Mouse (Mus musculus): Measurements from ENCODE around the gene Uggt1. TPM values are rescaled to one million over a fixed set of nuclear protein-coding genes. Genes with fewer than 3 reads are reported as not detected.
A peak's percentile ranks its signal among the peaks of the same experiment; 100 is the strongest.

The Uggt1 gene
- polyA plus RNA-seq, 1 experiment from 2014 or later, result 49.9 TPM

- ATAC-seq, result peak; percentile 49; the same call in 1 of the 2 replicates
- no peaks in the 10 kb centered on the region for H3K36me3 ChIP-seq
- no peak overlapping the region for H3K27ac ChIP-seq
- H3K4me3 ChIP-seq (replicated peaks), result peak overlapping the region; percentile 29
- WGBS, result 5% methylated on average over 25 of the region's 25 CpGs
- peak overlapping the region; percentile 59 for H3K9ac ChIP-seq (replicated peaks)
- H3K4me1 ChIP-seq (replicated peaks), result peaks cover 21% of the 10 kb centered on the region
- H3K4me2 ChIP-seq (replicated peaks), result peak overlapping the region; percentile 47
- no peaks in the 10 kb centered on the region for H3K9me3 ChIP-seq
- peaks cover 12% of the 10 kb centered on the region for H3K27me3 ChIP-seq
Measured at GRCm38 (mm10) chr1:36254635-36255360, 10.3 kb upstream of the Uggt1 start.

GRCm38 (mm10) chr1:36252791-36253190 is 8.3 kb upstream of the Uggt1 start:
- Histone ChIP-seq H3K9me3 (no peaks in the 10 kb centered on the region), H3K9ac (replicated peaks) (no peak overlapping the region), H3K4me1 (replicated peaks) (peaks cover 21% of the 10 kb centered on the region), H3K27ac (no peak overlapping the region), H3K4me3 (replicated peaks) (no peak overlapping the region), H3K27me3 (peaks cover 12% of the 10 kb centered on the region), H3K36me3 (no peaks in the 10 kb centered on the region), H3K4me2 (replicated peaks) (no peak overlapping the region)
- WGBS, result 8% methylated on average over 6 of the region's 6 CpGs
- ATAC-seq, result peak; percentile 53

GRCm38 (mm10) chr1:36251426-36251825 is 6.9 kb upstream of the Uggt1 start:
- Histone ChIP-seq H3K36me3 (no peaks in the 10 kb centered on the region), H3K27ac (no peak overlapping the region), H3K4me3 (replicated peaks) (no peak overlapping the region), H3K27me3 (peaks cover 12% of the 10 kb centered on the region), H3K9ac (replicated peaks) (no peak overlapping the region), H3K9me3 (no peaks in the 10 kb centered on the region), H3K4me1 (replicated peaks) (peaks cover 25% of the 10 kb centered on the region), H3K4me2 (replicated peaks) (no peak overlapping the region)
- WGBS, result 5% methylated on average over 9 of the region's 9 CpGs
- no peak for ATAC-seq

- Histone ChIP-seq H3K27ac (no peak overlapping the region), H3K27me3 (no peaks in the 10 kb centered on the region), H3K9me3 (no peaks in the 10 kb centered on the region), H3K4me3 (replicated peaks) (no peak overlapping the region), H3K36me3 (no peaks in the 10 kb centered on the region), H3K4me2 (replicated peaks) (no peak overlapping the region), H3K4me1 (replicated peaks) (peaks cover 32% of the 10 kb centered on the region), H3K9ac (replicated peaks) (0 out of 2 replicates have a peak overlapping the region, but pooled peaks have one; percentile 20)
- 47% methylated on average over 6 of the region's 6 CpGs for WGBS
- ATAC-seq, result no peak
Measured at GRCm38 (mm10) chr1:36246688-36247087, 2.2 kb upstream of the Uggt1 start.

- ATAC-seq, result no peak
- 88% methylated on average over 4 of the region's 4 CpGs for WGBS
- H3K9ac ChIP-seq (replicated peaks), result no peak overlapping the region
- no peaks in the 10 kb centered on the region for H3K36me3 ChIP-seq
- H3K9me3 ChIP-seq, result no peaks in the 10 kb centered on the region
- no peak overlapping the region for H3K27ac ChIP-seq
- H3K4me2 ChIP-seq (replicated peaks), result peak overlapping the region; percentile 86
- H3K4me1 ChIP-seq (replicated peaks), result peaks cover 40% of the 10 kb centered on the region
- no peak overlapping the region for H3K4me3 ChIP-seq (replicated peaks)
- no peaks in the 10 kb centered on the region for H3K27me3 ChIP-seq
Measured at GRCm38 (mm10) chr1:36244828-36245215, 302 bp upstream of the Uggt1 start.

GRCm38 (mm10) chr1:36243447-36244057 is 968 bp downstream of the Uggt1 start:
- ATAC-seq, result no peak
- Histone ChIP-seq H3K36me3 (no peaks in the 10 kb centered on the region), H3K4me2 (replicated peaks) (peak overlapping the region; percentile 86), H3K4me3 (replicated peaks) (peak overlapping the region; percentile 95), H3K9me3 (no peaks in the 10 kb centered on the region), H3K9ac (replicated peaks) (peak overlapping the region; percentile 91), H3K27ac (peak overlapping the region; percentile 90), H3K4me1 (replicated peaks) (peaks cover 46% of the 10 kb centered on the region), H3K27me3 (no peaks in the 10 kb centered on the region)
- 3% methylated on average over 21 of the region's 21 CpGs for WGBS

- WGBS, result 93% methylated on average over 15 of the region's 15 CpGs
- 0 out of 2 replicates have a peak overlapping the region, but pooled peaks have one; percentile 5 for H3K9ac ChIP-seq (replicated peaks)
Measured at GRCm38 (mm10) chr1:36241903-36242429, 2.6 kb downstream of the Uggt1 start.

GRCm38 (mm10) chr1:36240176-36240575 is 4.3 kb downstream of the Uggt1 start:
- no peak overlapping the region for H3K4me3 ChIP-seq (replicated peaks)
- no peak overlapping the region for H3K27ac ChIP-seq

More at GRCm38 (mm10) chr1:36241903-36242429, 2.6 kb downstream of the Uggt1 start:
- Histone ChIP-seq H3K4me1 (replicated peaks) (peaks cover 46% of the 10 kb centered on the region), H3K9me3 (no peaks in the 10 kb centered on the region), H3K36me3 (no peaks in the 10 kb centered on the region), H3K27me3 (no peaks in the 10 kb centered on the region), H3K27ac (no peak overlapping the region), H3K4me2 (replicated peaks) (no peak overlapping the region), H3K4me3 (replicated peaks) (no peak overlapping the region)
- no peak for ATAC-seq

GRCm38 (mm10) chr1:36239396-36239795 is 5.1 kb downstream of the Uggt1 start:
- no peaks in the 10 kb centered on the region for H3K9me3 ChIP-seq
- no peak overlapping the region for H3K9ac ChIP-seq (replicated peaks)
- peaks cover 39% of the 10 kb centered on the region for H3K4me1 ChIP-seq (replicated peaks)
- no peak overlapping the region for H3K4me2 ChIP-seq (replicated peaks)
- no peak overlapping the region for H3K4me3 ChIP-seq (replicated peaks)
- H3K27me3 ChIP-seq, result no peaks in the 10 kb centered on the region
- H3K36me3 ChIP-seq, result peaks cover 5% of the 10 kb centered on the region; the same call in 1 of the 2 replicates
- 92% methylated on average over 10 of the region's 10 CpGs for WGBS
- ATAC-seq, result no peak
- no peak overlapping the region for H3K27ac ChIP-seq

More at GRCm38 (mm10) chr1:36240176-36240575, 4.3 kb downstream of the Uggt1 start:
- Histone ChIP-seq H3K9me3 (no peaks in the 10 kb centered on the region), H3K4me2 (replicated peaks) (no peak overlapping the region), H3K27me3 (no peaks in the 10 kb centered on the region), H3K4me1 (replicated peaks) (peaks cover 43% of the 10 kb centered on the region), H3K36me3 (no peaks in the 10 kb centered on the region), H3K9ac (replicated peaks) (no peak overlapping the region)
- 11% methylated on average over 6 of the region's 6 CpGs for WGBS
- ATAC-seq, result no peak

GRCm38 (mm10) chr1:36235855-36236254 is 8.7 kb downstream of the Uggt1 start:
- Histone ChIP-seq H3K27me3 (no peaks in the 10 kb centered on the region), H3K9me3 (no peaks in the 10 kb centered on the region), H3K4me2 (replicated peaks) (no peak overlapping the region), H3K9ac (replicated peaks) (no peak overlapping the region), H3K36me3 (peaks cover 25% of the 10 kb centered on the region), H3K27ac (no peak overlapping the region), H3K4me3 (replicated peaks) (no peak overlapping the region), H3K4me1 (replicated peaks) (peaks cover 13% of the 10 kb centered on the region)
- ATAC-seq, result no peak
- 86% methylated on average over 2 of the region's 2 CpGs for WGBS

GRCm38 (mm10) chr1:36235057-36235639 is 9.4 kb downstream of the Uggt1 start:
- Histone ChIP-seq H3K4me2 (replicated peaks) (no peak overlapping the region), H3K9ac (replicated peaks) (no peak overlapping the region), H3K4me1 (replicated peaks) (peaks cover 8% of the 10 kb centered on the region), H3K36me3 (peaks cover 29% of the 10 kb centered on the region), H3K27me3 (no peaks in the 10 kb centered on the region), H3K4me3 (replicated peaks) (no peak overlapping the region), H3K27ac (no peak overlapping the region), H3K9me3 (no peaks in the 10 kb centered on the region)
- no peak for ATAC-seq
- 88% methylated on average over 9 of the region's 9 CpGs for WGBS

GRCm38 (mm10) chr1:36233218-36233617 is 11.3 kb downstream of the Uggt1 start:
- H3K9me3 ChIP-seq, result no peaks in the 10 kb centered on the region
- H3K27me3 ChIP-seq, result no peaks in the 10 kb centered on the region
- no peak overlapping the region for H3K4me3 ChIP-seq (replicated peaks)
- no peak overlapping the region for H3K4me2 ChIP-seq (replicated peaks)
- H3K4me1 ChIP-seq (replicated peaks), result no peaks in the 10 kb centered on the region
- 90% methylated on average over 6 of the region's 6 CpGs for WGBS
- no peak for ATAC-seq
- peaks cover 43% of the 10 kb centered on the region for H3K36me3 ChIP-seq
- no peak overlapping the region for H3K9ac ChIP-seq (replicated peaks)
- no peak overlapping the region for H3K27ac ChIP-seq
